26 mouse cellular contexts compared by ENCODE assay signal in the genomic region with DNA sequence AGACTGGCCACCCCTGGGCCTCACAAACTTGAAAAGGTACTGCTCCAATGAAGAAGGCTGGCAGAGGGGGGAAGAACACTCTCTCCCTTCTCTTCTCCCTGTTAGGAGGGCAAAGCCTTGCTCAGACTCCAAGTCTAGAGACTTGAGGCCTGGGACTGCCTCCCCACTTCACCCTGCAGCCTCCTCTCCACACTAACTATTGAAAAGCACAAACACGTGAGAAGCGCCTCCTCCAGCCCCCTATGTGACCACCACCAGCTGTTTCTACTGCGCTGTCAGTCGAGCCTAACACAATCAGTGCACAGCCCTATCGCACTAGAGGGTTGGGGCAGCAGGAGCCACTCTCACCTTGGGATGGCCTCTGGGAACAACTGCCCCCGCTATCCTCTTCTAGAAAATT. TPM values are rescaled to one million over a fixed set of nuclear protein-coding genes. Genes with fewer than 3 reads are reported as not detected.
DNase-seq lines count a peak whose midpoint lies in the region; ATAC-seq and TF ChIP-seq lines count a peak whose summit lies in the region.
"Had no signal": no experiment of that assay in that cellular context is flagged by ENCODE, and none has a peak within 500 bp of the region (broad histone marks: within the 10 kb centered on the region; RNA-seq: fewer than 3 reads in every experiment).

No protein-coding gene starts in this region.

- no peaks in the 10 kb centered on the region for H3K4me1 ChIP-seq in heart, postnatal 0 days (ENCODE audit: control insufficient read depth, insufficient read depth)
- H3K4me1 ChIP-seq: embryonic facial prominence, embryonic 10.5 days; embryonic facial prominence, embryonic 13.5 days; forebrain, embryonic 12.5 days; heart, embryonic 15.5 days had no signal

- H3K27me3 ChIP-seq in heart, postnatal 0 days (ENCODE audit: control insufficient read depth, insufficient read depth, low read length), result no peaks in the 10 kb centered on the region
- H3K27me3 ChIP-seq: embryonic facial prominence, embryonic 13.5 days; forebrain, embryonic 12.5 days; forebrain, embryonic 15.5 days; heart, embryonic 12.5 days; heart, embryonic 15.5 days; hindbrain, embryonic 13.5 days had no signal

- TF ChIP-seq EP300 in heart, postnatal 0 days (IDR thresholded peaks at IDR 0.05; ENCODE audit: low read depth), result no peak

- no peaks in the 10 kb centered on the region for H3K9me3 ChIP-seq in heart, postnatal 0 days (replicated peaks; ENCODE audit: control insufficient read depth, low read length)
- H3K9me3 ChIP-seq: embryonic facial prominence, embryonic 10.5 days; embryonic facial prominence, embryonic 13.5 days; forebrain, embryonic 12.5 days; forebrain, embryonic 15.5 days; heart, embryonic 12.5 days; heart, embryonic 15.5 days; hindbrain, embryonic 10.5 days; hindbrain, embryonic 13.5 days had no signal

- H3K36me3 ChIP-seq in heart, postnatal 0 days (replicated peaks; ENCODE audit: control insufficient read depth, insufficient read depth, low read length), result peaks cover 81% of the 10 kb centered on the region

- DNase-seq in heart, postnatal 0 days (ENCODE audit: low spot score), result no peak
- DNase-seq in heart, postnatal 4 days, result no peak
- DNase-seq in thymus, postnatal 0 days (ENCODE audit: low spot score), result peak; percentile 46
- no peak for DNase-seq in thymus, postnatal 25 days
- peak; percentile 35 to 50 for DNase-seq in thymus, postnatal 36 days
- DNase-seq in urinary bladder, adult 18-20 months (ENCODE audit: low spot score in 2 of 2), result no peak
- DNase-seq: adrenal gland, adult 2 months; adrenal gland, postnatal 14 days; cerebellum, adult 11 months; cerebellum, adult 2 months; cerebellum, postnatal 10 days; cerebellum, postnatal 36 days; embryo, embryonic 11 days; gastrocnemius, postnatal 10 days; heart, adult 11 months had no signal

- H3K27ac ChIP-seq in heart, postnatal 0 days (ENCODE audit: low read depth), result peak overlapping the region; percentile 15; the same call in 1 of the 2 replicates
- H3K27ac ChIP-seq: embryonic facial prominence, embryonic 10.5 days; embryonic facial prominence, embryonic 13.5 days; forebrain, embryonic 12.5 days; forebrain, embryonic 15.5 days; heart, embryonic 15.5 days; hindbrain, embryonic 10.5 days; hindbrain, embryonic 13.5 days had no signal

- TF ChIP-seq CTCF in heart, postnatal 0 days (IDR thresholded peaks at IDR 0.05; ENCODE audit: low read depth), result no peak

- 90% methylated on average over 6 of the region's 6 CpGs for WGBS in heart, postnatal 0 days

- H3K9ac ChIP-seq in heart, postnatal 0 days (replicated peaks; ENCODE audit: low read depth, low read length), result no peak overlapping the region
- H3K9ac ChIP-seq: embryonic facial prominence, embryonic 13.5 days; forebrain, embryonic 12.5 days; forebrain, embryonic 15.5 days; heart, embryonic 12.5 days; heart, embryonic 15.5 days; hindbrain, embryonic 13.5 days had no signal

- no peak overlapping the region for H3K4me2 ChIP-seq in heart, postnatal 0 days (ENCODE audit: low read depth, low read length)
- H3K4me2 ChIP-seq: embryonic facial prominence, embryonic 13.5 days; forebrain, embryonic 12.5 days; forebrain, embryonic 15.5 days; heart, embryonic 12.5 days; heart, embryonic 15.5 days; hindbrain, embryonic 13.5 days had no signal

- no peak overlapping the region for H3K4me3 ChIP-seq in heart, postnatal 0 days (ENCODE audit: low read depth, low read length)
- H3K4me3 ChIP-seq: embryonic facial prominence, embryonic 10.5 days; embryonic facial prominence, embryonic 13.5 days; erythroblast, embryonic 14.5 days; forebrain, embryonic 12.5 days; forebrain, embryonic 15.5 days; heart, embryonic 12.5 days; heart, embryonic 15.5 days; hindbrain, embryonic 10.5 days; hindbrain, embryonic 13.5 days had no signal

- no peak for ATAC-seq in heart, postnatal 0 days (ENCODE audit: insufficient read depth, low read depth)
- ATAC-seq: CD4-positive, CD25-positive, alpha-beta regulatory T cell, adult 4 months; forebrain, embryonic 15.5 days; hindbrain, embryonic 16.5 days had no signal

RNA-seq across cellular contexts. Expression of gene Diexf, which starts 6.8 kb away (rescaled TPM):
- total RNA-seq in heart, postnatal 0 days (2014; rRNA removed; ENCODE audit: low replicate concordance), result 2.1 and 6.3 TPM in 2 replicates
- 2.1 and 2.8 TPM in 2 replicates for polyA plus RNA-seq in heart, postnatal 0 days (2015; fragmentation: Nextera tagmentation; extraction: Ambion mirVana)
- 10 to 100 TPM; 10.2 to 11.8 TPM for total RNA-seq in heart, postnatal 4 days (2021)
- 10.2 and 12.9 TPM in 2 replicates for polyA plus RNA-seq in thymus, postnatal 0 days (2015; fragmentation: Nextera tagmentation; extraction: Ambion mirVana)

RNA-seq across cellular contexts. Expression of gene Irf6, which starts 29.6 kb away (rescaled TPM):
- total RNA-seq in heart, postnatal 0 days (2014; rRNA removed; ENCODE audit: low replicate concordance), result 3.4 and 6.6 TPM in 2 replicates
- polyA plus RNA-seq in heart, postnatal 0 days (2015; fragmentation: Nextera tagmentation; extraction: Ambion mirVana), result 2.2 and 2.5 TPM in 2 replicates
- 1 to 10 TPM; 6.0 to 7.5 TPM for total RNA-seq in heart, postnatal 4 days (2021)
- 9.4 and 10.0 TPM in 2 replicates for polyA plus RNA-seq in thymus, postnatal 0 days (2015; fragmentation: Nextera tagmentation; extraction: Ambion mirVana)
- polyA plus RNA-seq: erythroblast, embryonic 14.5 days had no signal

RNA-seq across cellular contexts. Expression of gene A130010J15Rik, which starts 44.6 kb away (rescaled TPM):
- total RNA-seq in heart, postnatal 0 days (2014; rRNA removed; ENCODE audit: low replicate concordance), result 17.7 and 23.2 TPM in 2 replicates
- 9.8 and 11.3 TPM in 2 replicates for polyA plus RNA-seq in heart, postnatal 0 days (2015; fragmentation: Nextera tagmentation; extraction: Ambion mirVana)
- 1 to 10 TPM; 5.3 to 7.8 TPM for total RNA-seq in heart, postnatal 4 days (2021)
- polyA plus RNA-seq in thymus, postnatal 0 days (2015; fragmentation: Nextera tagmentation; extraction: Ambion mirVana), result 13.7 and 14.4 TPM in 2 replicates
- polyA plus RNA-seq: erythroblast, embryonic 14.5 days had no signal

Comparison
In these comparisons a context has a peak if more than half of its experiments do, and no peak if none do; other contexts are left out.
1. DNase-seq: peak in thymus, postnatal 0 days (single experiment) and thymus, postnatal 36 days (2 of 2); none in heart, postnatal 0 days (single experiment), heart, postnatal 4 days (single experiment), thymus, postnatal 25 days (single experiment) and urinary bladder, adult 18-20 months (0 of 2).